Mouse (Mus musculus) regulatory T cell (primary cell): ENCODE data around the gene Gm21954.

ENCODE experiments used
- in situ Hi-C: fragments of 300-600 bp; cut with MboI, MseI; formaldehyde crosslinking; loops from one replicate; pipeline ENCODE4 v1.15.1; 2025; ENCODE audit warnings: high pct_unique_total_duplicates

Gm21954 gene

DNA sequence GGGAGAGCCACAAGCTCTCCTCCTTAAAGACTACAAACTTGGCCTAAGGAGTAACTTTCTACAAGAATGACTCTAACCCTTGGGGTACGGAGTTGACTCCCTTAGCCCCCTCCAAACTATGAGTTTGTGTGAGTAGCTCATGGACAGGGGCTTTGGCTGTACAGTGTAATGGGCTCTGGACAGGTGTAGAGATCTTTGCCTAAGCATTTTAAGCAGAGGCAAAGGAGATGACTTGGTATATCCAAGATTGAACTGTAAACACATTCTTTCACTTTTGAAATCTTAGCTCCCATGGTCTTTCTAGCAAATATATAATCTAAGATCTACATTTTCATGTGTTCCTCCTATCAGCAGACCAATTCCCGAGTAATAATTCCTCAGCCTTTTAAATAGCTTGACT lies at the start of gene Gm21954:
TSS of gene Gm21954 (minus strand) at position 101 of the 400 bp plus-strand sequence.
- in situ Hi-C loops: no loop called here

DNA sequence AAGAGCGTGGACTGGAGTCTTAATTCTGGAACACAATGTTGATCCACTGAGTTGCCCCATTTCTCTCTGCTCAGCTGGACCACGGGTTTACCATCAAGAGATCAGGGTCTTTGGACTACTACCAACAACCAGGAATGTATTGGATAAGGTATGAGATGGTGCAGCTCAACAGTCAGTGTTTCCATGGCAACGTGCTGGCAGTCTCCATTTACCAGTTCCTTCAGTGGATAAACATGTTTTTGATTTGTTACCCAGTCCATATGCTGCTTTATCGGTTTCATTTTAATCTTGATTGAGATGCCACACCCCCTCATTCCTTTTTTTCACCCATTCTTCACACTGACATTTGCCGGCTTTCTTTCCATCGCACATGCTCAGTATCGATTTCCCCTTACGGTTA lies 49.8 kb upstream of the Gm21954 start:
- in situ Hi-C loops: no loop called here

DNA sequence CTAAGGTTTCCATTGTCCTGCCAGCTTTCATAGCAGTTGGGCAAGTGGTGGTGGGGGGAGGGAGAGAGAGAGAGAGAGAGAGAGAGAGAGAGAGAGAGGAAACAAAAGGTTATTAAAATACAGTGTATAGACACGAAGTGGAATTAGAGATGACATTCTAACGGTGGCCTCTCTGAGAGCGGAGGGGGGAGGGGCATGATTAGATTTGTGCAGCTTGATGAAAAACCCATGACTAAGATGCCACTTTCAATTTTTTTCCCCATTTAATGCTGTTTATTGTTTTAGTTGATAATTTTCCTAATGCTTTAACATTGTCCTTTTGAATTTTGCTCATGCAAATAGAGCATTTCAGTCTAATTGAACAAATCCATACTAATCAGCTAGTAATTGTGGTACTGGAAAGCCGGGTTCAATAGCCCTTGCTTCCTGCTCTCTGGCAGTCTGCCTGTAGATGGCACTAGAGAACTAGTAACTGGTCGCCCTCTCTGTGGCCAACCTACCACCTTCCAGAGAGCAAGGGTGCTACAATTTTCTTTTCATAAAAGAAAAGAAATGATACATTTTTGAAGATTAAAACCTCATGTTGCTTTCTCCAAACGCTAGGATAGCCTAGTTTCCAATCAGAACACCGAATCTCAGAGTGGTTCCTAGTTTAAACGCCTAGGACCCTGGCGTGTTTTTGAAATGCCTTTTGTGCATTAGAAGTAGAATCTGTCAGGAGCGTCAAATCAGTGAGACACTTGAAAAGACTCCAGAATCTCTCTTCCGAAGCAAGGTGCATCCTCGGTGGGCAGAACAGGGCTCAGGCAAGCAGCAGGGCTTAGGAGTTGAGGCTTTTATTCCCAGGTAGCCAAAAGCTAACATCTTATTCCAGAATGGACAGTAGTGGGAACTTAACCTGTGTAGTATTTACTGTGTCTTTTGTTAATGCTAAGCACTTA lies 48.5 kb upstream of the Gm21954 start:
- in situ Hi-C loops: no loop called here

DNA sequence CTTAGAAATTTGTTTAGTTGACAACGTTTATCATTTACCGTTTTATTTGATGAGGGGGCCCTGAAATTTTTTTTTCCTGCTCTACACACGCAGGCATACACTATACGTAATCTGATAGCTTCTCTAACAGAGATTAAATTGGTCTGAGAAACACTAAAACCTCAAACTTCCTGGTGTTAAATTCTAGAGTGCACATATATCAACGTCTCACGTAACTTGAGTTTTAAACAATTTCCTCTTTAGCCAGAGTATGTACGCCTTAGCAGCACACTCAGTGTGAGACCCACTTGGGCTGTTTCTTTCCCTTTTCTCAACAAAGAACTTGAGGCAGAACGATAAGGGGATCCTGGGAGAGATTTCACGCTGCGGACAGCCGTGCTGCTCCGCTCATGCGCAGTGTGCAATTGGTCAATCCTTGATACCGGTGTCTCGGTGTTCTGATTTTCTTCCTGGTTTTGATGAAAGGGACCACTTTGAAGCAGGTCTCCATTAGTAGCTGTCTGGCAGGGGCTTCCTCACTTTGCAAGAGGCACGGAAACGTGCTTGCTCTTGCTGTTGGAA lies 45.5 kb upstream of the Gm21954 start:
- in situ Hi-C loops: no loop called here

DNA sequence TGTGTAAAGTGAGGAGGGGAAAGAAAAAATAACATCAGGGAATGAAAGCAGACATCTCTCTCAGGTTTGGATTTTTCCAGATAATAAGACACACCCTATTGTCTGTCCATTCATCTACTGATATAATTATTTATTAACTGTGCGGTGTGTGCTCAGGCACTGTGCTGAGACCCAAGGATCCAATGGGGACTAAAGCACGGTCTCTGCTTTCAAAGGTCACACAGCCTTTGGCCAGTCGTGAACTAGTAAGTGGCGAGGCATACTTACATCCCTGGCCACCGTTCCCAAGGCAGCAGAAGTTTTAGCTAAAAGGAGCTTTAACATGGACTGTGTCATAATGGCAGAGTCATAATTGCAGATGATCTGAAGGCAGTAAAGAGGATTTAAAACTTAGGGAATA lies 44.0 kb upstream of the Gm21954 start:
- in situ Hi-C loops: no loop called here

DNA sequence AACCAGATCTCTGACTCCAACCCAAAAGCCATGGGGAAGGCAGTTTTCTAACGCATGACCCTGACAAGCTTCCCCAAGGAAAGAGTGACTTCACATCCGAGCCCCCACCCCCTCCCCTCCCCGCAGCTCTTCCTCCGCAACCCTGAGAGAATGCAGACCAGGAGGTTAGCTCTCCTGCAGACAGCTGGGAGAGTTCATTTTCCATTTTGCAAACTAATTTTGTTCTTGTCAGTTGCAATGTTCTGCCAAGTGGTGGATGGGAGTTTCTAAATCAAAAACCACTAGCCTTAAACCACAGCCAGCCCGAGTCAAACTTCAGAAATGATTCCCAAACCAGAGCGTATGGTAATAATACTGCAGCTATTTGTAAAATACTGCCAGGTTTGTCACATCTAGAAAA lies 39.6 kb upstream of the Gm21954 start:
- in situ Hi-C loops: no loop called here

DNA sequence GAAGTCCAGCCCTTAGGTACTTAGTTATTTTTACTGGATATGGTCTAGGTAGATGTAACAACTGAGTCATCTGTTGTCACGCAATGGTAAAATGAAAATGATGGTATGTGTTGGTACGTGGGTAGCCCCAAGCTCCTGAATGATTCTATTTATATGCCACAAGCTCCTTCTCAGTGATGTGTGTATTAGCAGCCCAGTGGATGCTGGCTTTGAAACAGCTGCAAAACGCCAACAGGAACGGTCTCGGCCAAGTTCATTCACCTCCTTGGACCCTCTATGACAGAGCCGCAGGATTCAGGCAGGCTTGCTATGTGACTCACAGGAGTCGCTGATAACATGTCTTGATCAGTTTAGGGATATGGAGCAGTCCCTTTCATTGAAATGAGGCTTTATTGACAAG lies 38.2 kb upstream of the Gm21954 start:
- in situ Hi-C loops: no loop called here

DNA sequence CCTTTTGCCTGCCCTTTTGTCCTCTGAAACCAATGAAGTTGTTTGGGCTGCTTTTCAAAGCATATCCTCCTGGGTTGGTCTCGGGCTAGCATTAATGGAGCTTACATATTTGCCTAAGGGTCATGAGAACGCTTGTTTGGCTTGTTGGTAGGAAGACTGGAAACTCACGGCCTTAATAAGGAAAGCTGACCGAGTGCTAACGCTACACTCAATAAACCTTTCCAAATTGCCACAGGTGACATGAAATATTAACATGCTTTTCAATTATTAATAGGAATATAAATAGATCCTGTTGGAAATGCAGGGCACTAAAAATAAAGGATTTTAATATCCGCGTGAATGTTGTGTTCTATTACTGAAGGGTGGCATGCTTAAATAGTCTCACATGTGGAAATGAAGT lies 27.3 kb upstream of the Gm21954 start:
- in situ Hi-C loops: no loop called here

DNA sequence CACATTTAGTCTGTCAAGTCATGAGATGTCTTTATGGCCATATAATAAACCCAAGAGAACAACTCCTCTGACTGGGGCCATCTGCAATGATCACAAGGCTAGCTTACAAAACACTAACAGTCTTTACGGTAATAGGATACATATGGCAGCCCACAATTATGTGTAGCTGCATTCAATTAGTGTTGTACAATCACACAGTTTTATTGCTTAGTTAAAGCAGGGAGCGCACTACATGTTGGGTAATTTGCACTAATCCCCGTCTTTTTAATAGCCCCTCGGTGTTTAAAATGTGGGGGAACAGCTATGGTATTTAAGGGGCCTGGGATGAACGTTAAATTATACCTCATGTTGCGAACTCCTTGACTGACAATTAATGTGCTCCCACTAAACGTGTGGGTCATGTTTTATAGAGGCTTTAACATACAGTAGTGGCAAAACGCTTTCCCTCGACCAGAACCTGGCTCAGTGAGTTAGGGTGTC lies 24.5 kb upstream of the Gm21954 start:
- in situ Hi-C loops: no loop called here

DNA sequence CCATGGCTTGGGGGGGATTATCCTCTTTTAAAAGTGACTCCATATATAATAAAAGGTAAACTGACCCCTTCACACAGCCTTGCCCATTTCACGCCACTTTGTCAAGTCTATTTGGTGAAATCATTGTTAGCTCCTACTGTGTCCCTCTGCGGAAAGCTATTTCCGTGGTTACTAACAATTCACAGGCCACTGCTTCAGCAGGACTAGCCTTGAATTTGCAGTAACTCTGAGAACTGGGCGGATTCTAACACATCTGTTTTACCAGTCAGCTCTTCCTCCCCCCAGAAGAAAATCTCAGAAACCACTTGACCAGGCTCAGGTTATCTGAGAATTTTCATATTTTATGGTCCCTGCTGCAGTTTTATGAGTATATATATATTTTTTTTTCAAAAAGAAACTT lies 23.9 kb upstream of the Gm21954 start:
- in situ Hi-C loops: no loop called here

DNA sequence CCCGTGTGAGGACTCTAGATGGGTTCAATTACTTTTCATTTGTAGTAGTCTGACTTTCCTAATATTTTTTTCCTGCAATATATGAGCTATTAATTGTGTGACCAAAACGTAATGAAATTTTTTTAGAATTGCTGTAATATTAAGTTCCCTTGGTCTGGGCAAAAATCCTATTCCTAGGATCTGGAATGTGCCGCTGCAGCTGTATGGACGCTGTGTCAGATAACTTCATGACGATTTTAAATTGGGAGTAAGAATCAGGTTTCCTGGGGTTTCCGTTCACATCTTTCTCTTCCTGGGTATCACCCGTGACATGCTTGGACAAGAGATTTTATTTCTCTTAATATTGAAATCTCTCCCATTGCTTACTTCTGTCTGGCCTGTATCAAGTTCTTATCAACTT lies 23.2 kb upstream of the Gm21954 start:
- in situ Hi-C loops: no loop called here

DNA sequence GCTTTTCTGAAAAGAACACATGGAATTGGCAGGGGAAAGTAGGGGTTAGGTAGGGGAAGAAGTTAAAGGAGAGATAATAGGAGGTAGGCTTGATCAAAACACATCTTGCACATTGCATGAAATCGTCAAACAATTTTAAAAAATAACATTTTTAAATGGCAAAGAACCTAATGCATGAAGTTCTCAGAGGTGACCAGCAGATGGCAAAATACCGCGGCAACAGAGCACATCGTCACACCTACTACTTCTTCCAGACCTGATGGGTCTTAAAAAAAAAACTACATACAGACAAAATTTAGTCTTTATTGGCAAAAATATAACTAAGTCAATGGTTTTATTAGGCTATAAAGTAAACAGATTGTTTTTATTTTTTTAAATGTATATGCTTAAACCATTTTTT lies 22.3 kb upstream of the Gm21954 start:
- in situ Hi-C loops: no loop called here

DNA sequence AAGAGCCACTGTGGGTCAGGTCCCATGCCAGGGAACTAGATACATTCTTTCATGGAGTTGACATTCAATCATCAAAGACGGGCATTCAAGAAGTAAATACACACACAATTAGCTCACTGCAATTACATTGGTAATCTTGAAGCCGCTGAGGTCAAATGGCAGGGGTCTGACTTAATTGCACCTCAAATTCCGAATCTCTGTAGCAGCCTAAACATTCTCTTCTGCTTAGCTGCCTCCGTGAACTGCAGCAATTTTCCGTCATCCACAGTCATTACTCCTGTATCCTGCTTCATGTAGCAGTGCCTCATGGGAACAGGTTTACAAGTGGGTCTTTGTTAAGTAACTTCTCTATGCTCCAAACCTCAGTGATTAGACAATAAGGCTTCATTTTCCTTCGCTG lies 20.0 kb upstream of the Gm21954 start:
- in situ Hi-C loops: no loop called here

DNA sequence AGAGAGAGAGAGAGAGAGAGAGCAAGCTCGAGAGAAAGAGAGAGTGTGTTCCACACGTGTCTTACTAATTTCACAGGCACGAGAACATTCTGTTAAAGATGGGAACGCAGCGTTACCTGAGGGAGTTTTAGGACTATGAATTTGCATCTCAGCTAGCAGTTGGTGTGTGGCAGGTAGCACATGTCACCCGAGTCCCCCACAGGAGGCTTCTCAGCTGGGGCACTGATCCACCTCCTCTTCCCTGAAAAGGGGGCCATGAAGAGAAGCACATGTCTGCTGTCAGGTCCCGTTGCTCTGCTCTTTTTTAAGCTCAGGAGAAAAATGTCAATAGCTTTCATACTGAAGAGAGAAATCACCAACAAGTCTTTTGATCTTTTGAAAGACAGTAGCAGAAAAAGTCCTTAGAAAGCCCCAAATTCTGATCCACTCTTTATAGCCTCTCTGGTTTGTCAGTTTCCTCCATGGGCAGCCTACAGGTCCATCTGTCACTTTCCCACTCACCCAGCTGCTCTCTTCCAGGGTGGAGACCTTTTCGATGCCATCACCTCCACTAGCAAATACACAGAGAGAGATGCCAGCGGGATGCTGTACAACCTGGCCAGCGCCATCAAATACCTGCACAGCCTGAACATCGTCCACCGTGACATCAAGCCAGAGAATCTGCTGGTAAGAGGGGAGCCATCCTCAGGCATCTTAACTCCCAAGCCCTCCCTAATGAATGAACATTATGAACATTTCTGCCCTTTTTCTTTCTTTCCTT lies 17.4 kb upstream of the Gm21954 start:
- in situ Hi-C loops: no loop called here

DNA sequence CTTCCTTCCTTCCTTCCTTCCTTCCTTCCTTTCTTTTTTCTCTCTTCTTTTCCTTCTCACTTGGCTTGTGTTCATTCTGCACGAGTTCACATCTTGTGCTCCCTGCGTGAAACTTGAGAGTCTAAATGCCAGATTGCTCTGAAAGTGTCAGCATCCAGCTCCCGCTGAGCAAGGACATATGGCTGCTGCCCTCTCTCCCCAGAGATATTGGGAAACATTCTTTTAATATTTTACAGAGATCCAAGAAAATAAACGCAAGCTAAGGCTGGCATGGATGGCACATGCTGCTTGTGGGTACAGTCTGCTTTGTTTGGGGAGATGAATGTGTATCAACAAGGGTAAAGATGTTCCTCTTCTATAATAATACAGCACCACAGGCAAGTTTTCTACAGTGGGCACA lies 11.3 kb upstream of the Gm21954 start:
- in situ Hi-C loops: no loop called here

DNA sequence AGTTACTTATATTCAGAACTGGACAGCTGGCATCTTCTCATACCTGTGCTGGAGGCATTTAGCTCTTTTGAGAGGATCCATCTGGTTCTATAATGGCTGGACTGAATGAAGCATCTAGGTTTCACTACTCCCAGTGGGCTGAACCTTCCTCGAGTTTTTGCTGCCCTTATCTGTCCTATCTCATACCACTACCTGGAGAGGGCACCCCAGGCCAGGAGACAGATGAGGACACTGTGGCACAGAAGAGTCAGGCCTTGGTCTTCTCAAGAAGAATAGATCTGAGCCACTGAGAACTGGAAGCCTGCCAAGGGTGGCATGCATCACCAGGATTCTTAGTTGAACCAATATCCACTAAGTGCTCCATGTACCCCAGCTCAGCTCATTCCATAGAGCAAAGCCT lies 9.1 kb upstream of the Gm21954 start:
- in situ Hi-C loops: no loop called here

DNA sequence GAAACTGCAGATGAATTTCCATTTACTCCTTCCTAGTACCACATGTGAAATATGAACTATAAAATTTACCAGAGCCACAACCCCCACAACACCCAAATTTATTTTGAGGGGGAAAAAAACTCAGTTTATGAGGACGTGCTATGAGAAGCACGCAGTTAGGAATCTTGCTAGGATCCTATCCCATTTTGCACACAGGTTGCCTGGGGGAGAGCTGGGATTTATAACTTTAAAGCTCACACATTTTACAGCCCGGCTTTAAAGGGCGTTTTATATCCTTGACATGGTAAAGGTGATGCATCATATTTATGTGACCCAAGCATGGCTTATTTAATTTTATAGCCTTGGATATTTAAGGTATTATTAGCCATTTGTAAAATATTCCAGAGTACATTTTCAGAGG lies 7.3 kb upstream of the Gm21954 start:
- in situ Hi-C loops: no loop called here

DNA sequence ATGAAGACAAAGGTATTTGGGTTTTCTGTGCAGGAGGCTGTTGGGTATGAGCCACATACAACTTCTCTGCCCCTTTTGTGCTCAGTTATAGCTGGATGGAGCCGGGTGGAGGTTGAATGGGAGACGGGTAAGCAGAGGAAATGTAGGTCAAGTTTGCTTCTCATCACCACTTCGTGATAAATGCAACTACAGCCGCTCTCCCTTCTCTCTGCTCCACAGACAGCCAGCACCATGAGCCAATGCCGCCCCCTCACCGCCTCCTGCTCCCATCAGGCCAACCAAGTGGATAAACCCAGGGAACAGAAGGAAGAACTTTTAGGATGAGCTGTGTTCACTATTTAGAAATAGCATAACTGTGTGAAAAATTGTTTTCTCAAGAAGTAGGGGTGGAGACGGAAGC lies 4.7 kb upstream of the Gm21954 start:
- in situ Hi-C loops: no loop called here

DNA sequence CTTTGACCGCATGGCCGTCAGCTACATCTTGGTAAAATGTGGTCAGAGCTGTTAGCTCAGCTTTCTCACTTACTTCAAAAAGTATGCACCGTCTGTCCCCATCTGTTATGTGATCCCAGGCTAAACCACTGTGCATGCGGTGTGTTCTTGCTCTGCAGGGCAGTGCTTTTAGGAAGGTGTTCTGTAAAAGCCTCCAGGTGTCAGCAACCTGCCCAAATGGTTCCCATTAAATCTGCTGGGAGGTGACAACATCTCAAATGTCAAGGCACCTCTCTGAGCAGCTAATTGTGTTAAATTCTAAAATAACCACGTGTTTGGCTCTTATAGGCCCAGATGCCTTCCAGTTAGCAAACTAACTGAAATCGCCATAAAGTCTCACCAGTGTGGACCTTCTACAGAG lies 1.1 kb upstream of the Gm21954 start:
- in situ Hi-C loops: no loop called here

DNA sequence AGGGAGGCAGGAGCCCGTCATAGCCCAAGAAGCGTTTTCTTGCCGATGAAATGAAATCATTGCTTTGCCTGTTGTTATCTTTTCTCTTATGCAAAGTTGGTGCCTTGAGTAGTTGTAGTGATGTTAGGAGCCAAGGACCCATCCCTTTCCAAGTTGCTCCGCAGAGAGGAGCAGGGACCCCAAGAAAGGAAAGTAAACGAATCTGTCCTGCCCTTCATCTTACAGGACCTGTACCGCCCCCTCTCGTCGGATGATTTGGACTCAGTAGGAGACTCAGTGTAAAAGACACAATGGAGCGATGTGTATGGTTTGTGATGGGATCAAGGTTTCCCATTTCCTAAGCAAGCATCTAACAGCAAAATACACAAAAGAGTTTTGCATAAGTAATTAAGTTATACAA lies 5.7 kb downstream of the Gm21954 start:
- in situ Hi-C loops: no loop called here

DNA sequence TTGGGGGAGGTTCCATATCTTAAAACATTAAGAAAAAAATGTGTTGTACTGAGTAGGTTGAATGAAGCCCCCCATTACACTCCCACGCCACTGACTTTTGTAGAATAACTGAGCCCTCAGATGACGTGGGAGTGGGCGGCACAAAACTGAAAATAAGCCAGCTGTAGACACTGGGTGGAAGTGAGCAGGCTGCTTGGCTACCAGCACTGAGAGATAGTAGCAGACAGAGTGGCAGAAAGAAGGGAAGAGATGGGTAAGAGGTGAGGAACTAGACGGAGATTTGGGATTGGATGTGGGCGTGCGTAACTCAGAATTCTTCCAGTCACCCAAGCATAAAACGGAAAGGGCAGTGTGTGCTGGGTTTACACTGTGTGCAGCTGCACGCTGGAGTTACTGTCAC lies 6.2 kb downstream of the Gm21954 start:
- in situ Hi-C loops: no loop called here

DNA sequence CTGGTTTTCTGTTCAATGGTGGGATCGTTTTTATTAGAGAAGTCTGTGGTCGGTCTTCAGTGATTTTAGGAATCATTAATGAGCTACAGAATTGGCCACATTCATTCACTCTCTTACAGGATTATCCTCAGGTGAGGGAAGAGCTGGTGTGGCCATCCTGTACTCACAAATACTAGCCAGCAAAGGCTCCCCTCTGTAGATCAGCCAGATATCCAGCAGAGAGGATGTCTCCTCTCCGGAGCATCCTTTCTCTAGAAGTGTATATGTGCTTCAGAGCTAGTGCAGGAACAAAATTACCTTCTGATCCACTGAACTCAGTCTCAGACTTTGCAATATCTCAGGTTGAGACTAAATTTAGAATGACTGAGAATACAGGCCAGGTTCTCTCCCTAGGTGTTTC lies 7.8 kb downstream of the Gm21954 start:
- in situ Hi-C loops: no loop called here
